Mouse (Mus musculus) c-Kit-positive CD71-negative TER-119-negative erythroid progenitor cells, embryonic 14.5 days (primary cell): ENCODE results near the gene Eif3a.

Experiments
- DNase-seq: peaks from one replicate; pipeline ENCODE4 v3.0.0-alpha.2; 2013; ENCODE audit warnings: low read depth

Gene Eif3a

GRCm38 (mm10) chr19:60758896-60759835 is 31.3 kb downstream of the Eif3a start:
- DNase-seq, result no peak

GRCm38 (mm10) chr19:60757099-60757785 is 33.2 kb downstream of the Eif3a start:
- DNase-seq, result no peak

GRCm38 (mm10) chr19:60756192-60757098 is 34.0 kb downstream of the Eif3a start:
- DNase-seq, result no peak

- peak; percentile 76 for DNase-seq
Measured at GRCm38 (mm10) chr19:60755438-60756191, 34.8 kb downstream of the Eif3a start, which contains the start of gene Nanos1. Gene Nanos1, plus strand, starts transcription at chr19:60755987.

GRCm38 (mm10) chr19:60747801-60748200 is 42.7 kb downstream of the Eif3a start:
- no peak for DNase-seq

- no peak for DNase-seq
Measured at GRCm38 (mm10) chr19:60743767-60744547, 46.5 kb downstream of the Eif3a start.

GRCm38 (mm10) chr19:60740560-60740959 is 49.9 kb downstream of the Eif3a start:
- DNase-seq, result no peak

- DNase-seq, result no peak
Measured at GRCm38 (mm10) chr19:60731966-60732365, 58.5 kb downstream of the Eif3a start.

- no peak for DNase-seq
Measured at GRCm38 (mm10) chr19:60731299-60731698, 59.2 kb downstream of the Eif3a start.

- peak; percentile 48 for DNase-seq
Measured at GRCm38 (mm10) chr19:60730281-60730852, 60.1 kb downstream of the Eif3a start.

GRCm38 (mm10) chr19:60716381-60716780 is 74.1 kb downstream of the Eif3a start:
- DNase-seq, result no peak

GRCm38 (mm10) chr19:60712577-60712976 is 77.9 kb downstream of the Eif3a start:
- no peak for DNase-seq
